Mouse (Mus musculus) kidney, adult 9 months (tissue): Measurements from ENCODE around the gene Gdf11.
A peak's percentile ranks its signal among the peaks of the same experiment; 100 is the strongest.

Source experiments
- DNase-seq: peaks from one replicate; pipeline ENCODE4 v3.0.0; 2022

Gdf11 gene

GRCm38 (mm10) chr10:128918246-128918645 lies 26.7 kb upstream of the Gdf11 start:
- DNase-seq, result peak; percentile 72

GRCm38 (mm10) chr10:128917400-128917799 lies 25.9 kb upstream of the Gdf11 start:
- DNase-seq, result no peak

GRCm38 (mm10) chr10:128916665-128917064 lies 25.1 kb upstream of the Gdf11 start:
- DNase-seq, result no peak

- DNase-seq, result no peak
Measured at GRCm38 (mm10) chr10:128915550-128915949, 24.0 kb upstream of the Gdf11 start.

GRCm38 (mm10) chr10:128913696-128914095 lies 22.2 kb upstream of the Gdf11 start:
- DNase-seq, result peak; percentile 51

- peak; percentile 96 for DNase-seq
Measured at GRCm38 (mm10) chr10:128913219-128913618, 21.7 kb upstream of the Gdf11 start.

- no peak for DNase-seq
Measured at GRCm38 (mm10) chr10:128912791-128913190, 21.3 kb upstream of the Gdf11 start.

GRCm38 (mm10) chr10:128912268-128912667 lies 20.8 kb upstream of the Gdf11 start:
- DNase-seq, result no peak

GRCm38 (mm10) chr10:128911430-128911829 lies 19.9 kb upstream of the Gdf11 start:
- no peak for DNase-seq

GRCm38 (mm10) chr10:128910066-128910841 lies 18.7 kb upstream of the Gdf11 start:
- DNase-seq, result peak; percentile 64

- peak; percentile 95 for DNase-seq
Measured at GRCm38 (mm10) chr10:128909567-128910028, 18.1 kb upstream of the Gdf11 start.

GRCm38 (mm10) chr10:128908778-128909448 lies 17.4 kb upstream of the Gdf11 start:
- DNase-seq, result peak; percentile 91

- peak; percentile 79 for DNase-seq
Measured at GRCm38 (mm10) chr10:128904812-128905211, 13.3 kb upstream of the Gdf11 start.

GRCm38 (mm10) chr10:128902409-128902988 lies 11.0 kb upstream of the Gdf11 start:
- peak; percentile 71 for DNase-seq

- no peak for DNase-seq
Measured at GRCm38 (mm10) chr10:128901409-128901808, 9.9 kb upstream of the Gdf11 start.

GRCm38 (mm10) chr10:128900698-128901097 lies 9.2 kb upstream of the Gdf11 start, which contains the start of gene Cd63:
Gene Cd63 (plus strand): TSS chr10:128900989.
- DNase-seq, result peak; percentile 20

GRCm38 (mm10) chr10:128899759-128900490 lies 8.4 kb upstream of the Gdf11 start:
- DNase-seq, result peak; percentile 93

GRCm38 (mm10) chr10:128897501-128897900 lies 6.0 kb upstream of the Gdf11 start:
- DNase-seq, result no peak

GRCm38 (mm10) chr10:128896807-128897206 lies 5.3 kb upstream of the Gdf11 start:
- DNase-seq, result no peak

- peak; percentile 65 for DNase-seq
Measured at GRCm38 (mm10) chr10:128895952-128896693, 4.6 kb upstream of the Gdf11 start.

GRCm38 (mm10) chr10:128895437-128895836 lies 3.9 kb upstream of the Gdf11 start:
- peak; percentile 96 for DNase-seq

- no peak for DNase-seq
Measured at GRCm38 (mm10) chr10:128892246-128892645, 728 bp upstream of the Gdf11 start.
